Mouse (Mus musculus): Measurements from ENCODE around the gene Osbp.
"Not testable (repeated sequence)": the region's sequence is repeated elsewhere in the genome, so short reads cannot be mapped to it uniquely, and the experiment has no call there.

Gene Osbp

DNA sequence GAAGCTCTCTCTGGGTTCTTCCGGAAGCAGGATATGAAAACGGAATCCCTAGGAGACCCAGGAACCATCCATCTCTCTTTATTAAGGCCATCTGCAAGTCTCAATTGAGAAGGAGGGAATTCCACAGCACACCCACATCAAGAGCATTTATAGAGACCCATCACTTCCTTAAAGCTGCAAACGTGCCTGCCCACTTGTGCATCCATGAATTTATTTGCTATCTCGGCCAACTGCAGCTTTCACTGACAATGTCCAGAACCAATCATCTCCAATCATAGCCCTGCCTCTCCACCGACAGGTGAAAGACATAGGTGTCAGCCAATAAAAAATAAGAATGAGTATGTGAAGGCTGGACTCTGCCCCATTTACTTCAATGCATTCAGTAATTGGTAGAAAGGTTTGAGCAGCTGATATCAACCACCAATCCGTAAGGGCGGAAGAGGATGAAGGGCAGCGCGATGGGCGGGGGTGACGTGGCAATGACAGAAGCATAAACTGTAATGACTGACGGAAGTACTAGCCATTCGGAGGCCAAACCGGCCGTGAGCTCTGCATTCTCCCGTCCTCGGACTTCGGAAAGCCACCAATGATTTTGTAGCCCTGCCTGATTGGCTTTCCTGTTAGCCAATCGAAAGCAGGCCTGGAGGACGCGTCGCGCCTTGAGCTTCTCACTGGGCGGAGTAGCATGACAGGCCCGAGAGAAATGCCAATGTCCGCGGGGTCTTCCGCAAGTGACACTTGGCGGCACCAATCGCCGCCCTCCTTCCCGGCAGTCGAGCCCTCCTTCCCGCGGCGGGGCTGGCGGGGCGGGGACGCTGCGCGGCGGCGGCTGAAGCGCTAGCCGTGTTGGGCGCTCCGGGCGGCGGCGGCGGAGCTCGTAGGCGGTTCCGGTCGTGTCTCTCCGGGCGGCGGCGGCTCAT lies at the start of gene Osbp:
Gene Osbp, plus strand, starts transcription at position 919 of the 920 bp plus-strand sequence.
- DNase-seq (ENCODE audit: low spot score), result peak; percentile 97

DNA sequence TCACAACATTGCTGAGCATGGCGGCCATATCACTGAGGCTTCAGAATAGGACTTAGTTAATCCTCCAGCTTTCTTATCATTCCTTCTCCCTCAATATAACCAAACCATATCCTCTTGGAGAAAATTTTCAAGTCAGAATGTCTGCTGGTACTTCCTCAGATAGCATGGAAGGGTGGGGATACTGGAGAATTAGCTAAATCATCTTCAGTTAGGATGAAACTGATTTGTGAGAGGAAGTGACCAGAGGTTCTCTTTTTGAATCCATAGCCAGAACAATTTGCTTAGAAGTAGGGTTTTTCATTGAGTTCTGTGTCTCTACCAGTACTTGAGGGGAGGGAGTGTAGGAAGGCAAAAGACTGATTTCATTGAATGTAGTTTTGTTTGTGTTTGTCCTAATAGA lies 43.7 kb upstream of the Osbp start:
- DNase-seq (ENCODE audit: low spot score), result no peak

GRCm38 (mm10) chr19:11922515-11922914 lies 43.2 kb upstream of the Osbp start:
- DNase-seq (ENCODE audit: low spot score), result not testable (repeated sequence)

GRCm38 (mm10) chr19:11926380-11926779 lies 39.4 kb upstream of the Osbp start:
- DNase-seq (ENCODE audit: low spot score), result no peak

DNA sequence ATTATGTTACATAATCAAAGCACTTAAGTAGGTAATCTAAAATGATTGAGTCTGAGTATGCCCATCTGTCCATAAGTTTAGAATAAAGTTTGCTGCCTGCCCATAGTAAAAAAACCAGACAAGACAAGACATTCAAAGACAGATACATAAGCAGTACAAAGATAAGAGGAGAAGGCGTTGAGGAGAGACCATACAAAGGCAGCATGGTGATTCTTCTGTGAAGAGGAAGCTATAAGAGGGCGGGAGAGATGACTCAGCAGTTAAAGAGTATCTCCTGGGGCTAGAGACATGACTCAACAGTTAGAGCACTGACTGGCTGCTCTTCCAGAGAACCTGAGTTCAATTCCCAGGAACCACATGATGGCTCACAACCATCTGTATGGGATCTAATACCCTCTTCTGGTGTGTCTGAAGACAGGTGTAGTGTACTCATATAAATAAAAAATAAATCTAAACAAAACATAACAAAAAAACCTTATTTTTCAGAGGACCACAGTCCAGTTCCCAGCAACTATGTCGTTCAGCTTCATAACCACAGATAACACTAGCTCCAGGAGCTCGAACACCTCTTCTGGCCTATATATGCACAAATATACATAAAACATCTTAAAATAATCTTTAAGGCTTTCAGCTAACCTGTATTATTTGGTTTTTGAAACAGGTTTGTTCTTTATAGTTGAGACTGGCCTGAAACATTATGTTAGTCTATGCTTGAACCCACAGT lies 37.6 kb upstream of the Osbp start:
- DNase-seq (ENCODE audit: low spot score), result no peak

- DNase-seq (ENCODE audit: low spot score), result not testable (repeated sequence)
Observed at GRCm38 (mm10) chr19:11946460-11946859, 19.3 kb upstream of the Osbp start.

GRCm38 (mm10) chr19:11949878-11950277 lies 15.9 kb upstream of the Osbp start:
- DNase-seq (ENCODE audit: low spot score), result no peak

DNA sequence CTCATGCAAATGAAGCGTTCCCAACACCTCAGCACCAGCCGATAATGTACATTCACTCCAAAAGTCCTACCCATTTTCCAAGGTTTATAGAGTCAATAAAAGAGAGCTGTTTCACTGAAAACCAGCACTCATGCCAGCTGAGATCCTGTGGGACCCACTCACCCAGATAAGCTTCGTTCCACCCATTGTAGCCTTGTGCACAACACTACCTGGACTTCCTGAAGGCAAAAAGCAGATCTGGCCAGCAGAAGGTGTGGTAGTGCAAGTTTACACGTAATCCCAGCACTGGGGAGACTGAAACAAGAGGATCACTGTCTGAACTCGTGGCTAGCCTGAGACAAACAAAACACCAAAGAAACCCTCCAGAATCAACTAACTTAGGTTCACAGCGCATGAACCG lies 15.0 kb upstream of the Osbp start:
- DNase-seq (ENCODE audit: low spot score), result no peak

- DNase-seq (ENCODE audit: low spot score), result no peak
Observed at GRCm38 (mm10) chr19:11954206-11954605, 11.5 kb upstream of the Osbp start.

- DNase-seq (ENCODE audit: low spot score), result no peak
Observed at GRCm38 (mm10) chr19:11956636-11957035, 9.1 kb upstream of the Osbp start.

- DNase-seq (ENCODE audit: low spot score), result no peak
Observed at GRCm38 (mm10) chr19:11957396-11957795, 8.3 kb upstream of the Osbp start.

DNA sequence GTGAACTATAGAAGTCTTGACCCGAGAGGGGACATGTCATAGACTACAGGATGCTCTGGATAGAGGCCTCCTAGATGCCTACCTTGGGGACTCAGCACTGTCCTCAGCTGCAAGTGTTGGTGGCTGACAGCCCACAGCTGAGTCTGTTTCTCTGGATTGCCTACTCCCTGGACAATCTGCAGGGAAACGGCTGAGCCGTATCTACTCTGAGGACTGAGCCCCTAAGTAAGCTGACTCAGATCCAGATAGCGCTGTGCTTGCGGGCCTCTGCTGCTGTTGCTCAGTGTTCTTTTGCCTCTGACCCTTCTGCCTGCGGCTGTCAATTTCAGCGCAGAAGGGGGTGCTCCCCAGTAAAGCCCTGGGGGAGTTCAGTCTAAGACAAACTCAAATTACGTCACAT lies 7.9 kb upstream of the Osbp start:
- DNase-seq (ENCODE audit: low spot score), result no peak

DNA sequence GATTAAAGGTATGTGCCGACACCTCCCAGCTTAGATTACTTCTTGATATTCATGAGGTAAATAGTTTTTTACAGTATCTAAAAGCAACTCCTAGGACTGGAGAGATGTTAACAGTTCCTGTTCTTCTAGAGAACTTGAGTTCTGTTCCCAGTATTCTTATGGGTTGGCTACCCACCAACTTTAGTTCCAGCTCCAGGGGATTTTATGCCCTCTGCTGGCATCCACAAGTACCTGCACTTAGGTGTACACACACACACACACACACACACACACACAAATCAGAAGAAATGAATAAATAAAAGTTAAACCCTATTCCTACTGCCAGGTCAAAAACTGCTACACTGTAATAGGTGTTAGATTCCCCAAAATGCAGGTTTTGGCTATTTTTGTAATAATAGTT lies 1.5 kb upstream of the Osbp start:
- no peak for DNase-seq (ENCODE audit: low spot score)

DNA sequence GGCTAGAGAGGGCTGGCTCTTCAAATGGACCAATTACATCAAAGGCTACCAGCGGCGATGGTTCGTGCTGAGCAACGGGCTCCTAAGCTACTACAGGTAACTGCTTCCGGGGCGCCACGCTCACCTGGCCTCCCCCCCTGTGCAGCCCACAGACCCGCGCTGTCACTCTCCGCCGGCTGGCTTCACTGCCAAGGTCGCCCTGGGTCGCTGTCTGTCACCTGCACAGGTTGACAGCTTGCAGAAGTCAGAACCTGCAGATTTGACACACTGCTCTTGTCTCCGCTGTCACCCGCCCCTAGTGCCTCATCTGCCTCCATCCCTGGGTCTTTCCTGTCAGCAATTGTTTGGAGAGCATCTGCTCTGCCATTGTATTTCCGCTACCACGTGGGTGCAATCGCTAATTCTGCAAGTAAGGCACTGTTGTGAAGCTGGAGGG lies 478 bp downstream of the Osbp start:
- peak; percentile 28 for DNase-seq (ENCODE audit: low spot score)

- no peak for DNase-seq (ENCODE audit: low spot score)
Observed at GRCm38 (mm10) chr19:11969155-11970050, 3.7 kb downstream of the Osbp start.

DNA sequence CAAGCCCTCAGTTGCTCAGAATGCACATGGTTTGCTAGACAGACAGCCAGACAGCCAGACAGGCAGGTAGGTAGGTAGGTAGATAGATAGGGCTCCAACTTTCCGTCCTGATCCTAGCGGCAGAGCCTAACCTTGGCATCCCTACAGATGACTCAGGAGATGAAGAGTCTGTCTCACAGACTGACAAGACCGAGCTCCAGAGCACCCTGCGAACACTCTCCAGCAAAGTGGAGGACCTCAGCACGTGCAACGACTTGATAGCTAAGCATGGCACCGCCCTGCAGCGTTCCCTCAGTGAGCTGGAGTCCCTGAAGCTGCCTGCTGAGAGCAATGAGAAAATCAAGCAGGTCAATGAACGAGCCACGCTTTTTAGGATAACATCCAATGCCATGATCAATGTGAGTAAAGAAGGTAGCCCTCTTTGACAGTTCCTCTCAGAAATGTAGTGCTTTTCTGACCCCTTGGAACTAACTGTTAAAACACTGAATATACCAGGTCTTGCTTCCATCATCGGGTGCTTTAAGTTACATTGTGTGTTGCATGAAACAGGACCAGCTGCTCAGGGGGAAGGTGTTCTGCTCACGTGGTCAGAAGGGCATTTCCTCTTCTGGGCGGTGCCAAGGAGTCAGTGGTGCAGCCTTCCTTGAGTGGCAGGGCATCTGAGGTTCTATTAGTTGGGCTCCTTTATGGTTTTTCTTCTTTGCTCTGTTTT lies 7.9 kb downstream of the Osbp start:
- DNase-seq (ENCODE audit: low spot score), result no peak

DNA sequence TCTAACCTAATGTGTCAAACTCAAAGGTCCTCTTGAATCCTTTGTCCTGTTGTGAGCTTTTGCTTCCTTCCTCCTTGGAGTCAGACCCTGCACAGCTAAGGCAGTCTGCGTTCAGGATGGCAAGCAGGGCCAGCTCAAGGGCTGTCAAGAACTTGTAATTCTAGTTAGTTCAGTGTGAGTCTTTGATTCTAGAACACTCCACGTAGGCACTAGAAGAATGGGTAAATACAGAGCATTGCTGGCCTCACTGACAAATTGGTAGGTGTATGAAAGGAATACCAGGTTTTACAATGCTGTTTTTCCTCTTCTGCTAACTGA lies 8.4 kb downstream of the Osbp start:
- no peak for DNase-seq (ENCODE audit: low spot score)

DNA sequence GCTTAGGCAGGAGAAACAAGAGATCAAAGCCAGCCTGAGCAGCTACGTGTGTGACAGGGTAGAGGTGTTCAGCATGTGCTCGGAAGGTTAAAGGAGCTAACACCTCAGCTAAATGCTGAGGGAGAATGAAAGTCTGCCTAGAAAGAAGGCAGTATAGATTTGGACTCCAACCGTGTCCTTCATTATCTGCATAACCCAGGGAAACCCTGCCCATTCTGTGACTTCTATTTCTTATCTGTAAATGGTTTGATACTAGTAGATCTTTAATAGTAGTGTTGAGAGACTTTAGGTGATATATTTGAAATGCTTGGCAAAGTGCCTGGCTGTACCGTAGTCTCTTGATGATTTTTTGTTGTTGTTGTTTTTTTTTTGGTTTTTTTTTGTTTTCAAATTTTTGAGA lies 9.9 kb downstream of the Osbp start:
- no peak for DNase-seq (ENCODE audit: low spot score)

DNA sequence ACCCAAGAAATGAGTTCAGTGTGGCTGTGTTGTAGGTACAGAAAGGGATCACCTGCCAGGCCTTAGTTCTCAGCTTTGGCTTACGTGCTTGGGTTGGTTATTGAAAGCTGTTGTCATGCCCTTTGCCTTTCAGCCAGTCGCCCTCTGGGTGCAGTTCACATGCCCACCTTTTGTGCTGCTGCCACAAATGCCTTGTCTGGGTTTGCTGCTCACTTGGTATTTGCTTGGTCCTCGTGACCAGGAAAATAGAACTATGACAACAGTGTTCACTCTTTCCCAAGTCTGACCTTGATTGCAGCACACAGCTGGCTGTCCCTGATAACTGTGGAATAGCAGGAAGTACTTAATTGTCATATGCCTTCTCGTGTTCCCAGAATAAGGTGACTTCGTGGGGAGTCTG lies 11.6 kb downstream of the Osbp start:
- no peak for DNase-seq (ENCODE audit: low spot score)

DNA sequence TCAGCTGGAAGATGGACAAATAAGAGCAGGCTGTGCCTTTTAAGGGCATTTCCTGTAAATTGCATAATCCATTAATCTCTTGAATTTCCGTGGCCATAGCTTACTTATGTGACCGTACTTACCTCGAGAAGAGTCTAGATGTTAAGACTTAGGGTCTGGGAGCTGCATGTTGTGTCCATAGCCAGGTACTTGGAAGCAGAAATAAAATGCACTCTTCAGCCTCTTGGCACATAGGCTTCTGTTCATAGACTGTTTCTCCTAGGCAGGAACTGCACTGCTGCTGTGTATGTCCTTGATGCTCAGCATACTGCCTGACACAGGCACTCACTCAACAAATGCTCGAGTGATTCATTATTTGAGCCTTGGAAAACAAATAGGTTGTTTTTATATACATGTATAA lies 14.7 kb downstream of the Osbp start:
- DNase-seq (ENCODE audit: low spot score), result no peak

GRCm38 (mm10) chr19:11984614-11985013 lies 18.9 kb downstream of the Osbp start:
- DNase-seq (ENCODE audit: low spot score), result not testable (repeated sequence)

GRCm38 (mm10) chr19:11987841-11988240 lies 22.1 kb downstream of the Osbp start:
- DNase-seq (ENCODE audit: low spot score), result no peak

Data from ovary, postnatal 14 days (tissue).